ENCODE assay signal across 8 mouse cellular contexts in the genomic region with DNA sequence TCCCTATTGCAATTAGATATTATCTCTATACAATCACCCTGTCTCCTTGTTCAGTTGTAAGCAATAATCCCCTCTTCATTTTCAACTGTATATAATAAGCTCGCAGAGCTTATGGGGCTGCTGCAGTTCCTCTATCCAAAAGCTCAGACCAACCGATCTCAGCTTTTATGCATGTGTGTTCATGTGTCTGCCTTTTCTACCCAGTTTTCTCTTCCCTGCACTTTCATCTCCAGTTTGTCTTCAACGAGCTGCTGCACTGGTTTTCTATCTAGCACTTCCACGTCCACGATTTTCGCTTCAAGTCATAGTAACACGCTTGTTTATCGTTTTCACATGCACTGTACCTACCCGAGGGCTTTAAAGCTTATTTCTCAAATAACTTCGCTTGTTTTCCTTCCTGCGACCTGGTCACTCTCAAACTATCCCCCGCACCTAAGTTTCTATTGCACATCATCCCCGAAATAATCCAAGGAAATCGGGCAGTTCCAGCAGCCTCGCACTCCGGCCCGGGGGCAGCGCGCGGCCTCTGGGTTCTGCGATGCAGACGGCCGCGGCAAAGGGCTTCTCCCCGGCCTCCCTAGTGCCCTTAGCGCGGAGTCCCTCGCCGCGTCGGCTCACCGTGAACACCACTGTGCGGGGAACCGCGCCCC. TPM values are rescaled to one million over a fixed set of nuclear protein-coding genes. Genes with fewer than 3 reads are reported as not detected.
A peak's percentile ranks its signal among the peaks of the same experiment; 100 is the strongest.
DNase-seq lines count a peak whose midpoint lies in the region; ATAC-seq and TF ChIP-seq lines count a peak whose summit lies in the region.

No protein-coding gene starts in this region.

- H3K4me2 ChIP-seq in intestine, postnatal 0 days (replicated peaks; ENCODE audit: low read depth): peak overlapping the region; percentile 90
- peak overlapping the region; percentile 75 for H3K4me2 ChIP-seq in neural tube, embryonic 15.5 days

- peak overlapping the region; percentile 88 for H3K27ac ChIP-seq in embryonic facial prominence, embryonic 10.5 days (replicated peaks)
- H3K27ac ChIP-seq in intestine, postnatal 0 days (ENCODE audit: low read depth, low read length): peak overlapping the region; percentile 94; the same call in 1 of the 2 replicates
- H3K27ac ChIP-seq in neural tube, embryonic 15.5 days (replicated peaks): peak overlapping the region; percentile 96

- under 1% methylated on average over 35 of the region's 35 CpGs for WGBS in lung, adult 2 months
- WGBS in embryonic facial prominence, embryonic 10.5 days: 2% methylated on average over 35 of the region's 35 CpGs
- WGBS in intestine, postnatal 0 days: under 1% methylated on average over 35 of the region's 35 CpGs
- WGBS in neural tube, embryonic 15.5 days: 1% methylated on average over 35 of the region's 35 CpGs

- no peaks in the 10 kb centered on the region for H3K27me3 ChIP-seq in embryonic facial prominence, embryonic 10.5 days (replicated peaks; ENCODE audit: low read depth, poor library complexity, severe bottlenecking)
- no peaks in the 10 kb centered on the region for H3K27me3 ChIP-seq in intestine, postnatal 0 days (replicated peaks; ENCODE audit: control insufficient read depth, insufficient read depth, low read length)
- H3K27me3 ChIP-seq in neural tube, embryonic 15.5 days (replicated peaks): no peaks in the 10 kb centered on the region

- no peaks in the 10 kb centered on the region for H3K9me3 ChIP-seq in embryonic facial prominence, embryonic 10.5 days
- H3K9me3 ChIP-seq in intestine, postnatal 0 days (ENCODE audit: control insufficient read depth): no peaks in the 10 kb centered on the region
- no peaks in the 10 kb centered on the region for H3K9me3 ChIP-seq in neural tube, embryonic 15.5 days (replicated peaks)

- H3K9ac ChIP-seq in intestine, postnatal 0 days (ENCODE audit: low read depth, low read length): peak overlapping the region; percentile 83
- peak overlapping the region; percentile 98 for H3K9ac ChIP-seq in neural tube, embryonic 15.5 days (replicated peaks)

- H3K4me3 ChIP-seq in lung, adult 2 months (replicated peaks; ENCODE audit: extremely low read depth, low read depth, low read length): peak overlapping the region; percentile 79
- peak overlapping the region; percentile 87 for H3K4me3 ChIP-seq in embryonic facial prominence, embryonic 10.5 days
- peak overlapping the region; percentile 70 for H3K4me3 ChIP-seq in intestine, postnatal 0 days (ENCODE audit: low read depth, low read length)
- peak overlapping the region; percentile 94 for H3K4me3 ChIP-seq in neural tube, embryonic 15.5 days (replicated peaks)

- TF ChIP-seq CTCF in lung, adult 2 months (IDR thresholded peaks at IDR 0.05; ENCODE audit: insufficient read depth, low read length): no peak
- TF ChIP-seq CTCF in intestine, postnatal 0 days (IDR thresholded peaks at IDR 0.05; ENCODE audit: low read depth): no peak

- peaks cover 45% of the 10 kb centered on the region for H3K36me3 ChIP-seq in embryonic facial prominence, embryonic 10.5 days (replicated peaks)
- H3K36me3 ChIP-seq in intestine, postnatal 0 days (ENCODE audit: control insufficient read depth, insufficient read depth): peaks cover 17% of the 10 kb centered on the region
- peaks cover 35% of the 10 kb centered on the region for H3K36me3 ChIP-seq in neural tube, embryonic 15.5 days

- intact Hi-C loops in left cerebral cortex, postnatal 4 days (cut with DNase I): no loop called here

- DNase-seq in lung, adult 2 months: no peak
- DNase-seq in lung, postnatal 14 days: no peak
- no peak for DNase-seq in embryonic facial prominence, embryonic 10.5 days (ENCODE audit: low spot score)
- no peak for DNase-seq in left cerebral cortex, postnatal 4 days
- no peak for DNase-seq in kidney, postnatal 25 days

- no peak for TF ChIP-seq POLR2A in lung, adult 2 months (IDR thresholded peaks at IDR 0.05; ENCODE audit: borderline replicate concordance, extremely low read depth, low read depth, low read length)

- H3K4me1 ChIP-seq in lung, adult 2 months (ENCODE audit: control insufficient read depth, insufficient read depth, low read length): peaks cover 3% of the 10 kb centered on the region
- peaks cover 13% of the 10 kb centered on the region for H3K4me1 ChIP-seq in embryonic facial prominence, embryonic 10.5 days
- peaks cover 4% of the 10 kb centered on the region; the same call in 1 of the 2 replicates for H3K4me1 ChIP-seq in intestine, postnatal 0 days (replicated peaks; ENCODE audit: control insufficient read depth, insufficient read depth, low read length)
- peaks cover 26% of the 10 kb centered on the region for H3K4me1 ChIP-seq in neural tube, embryonic 15.5 days

- no peak for ATAC-seq in intestine, postnatal 0 days
- ATAC-seq in neural tube, embryonic 15.5 days (ENCODE audit: low FRiP score): peak; percentile 13; the same call in 1 of the 2 replicates
- no peak for ATAC-seq in activated CD4-positive, CD25-positive, alpha-beta regulatory T cell, adult 4 months

RNA-seq across cellular contexts. Expression of gene Gdap2, which starts 0.4 kb away (rescaled TPM):
- 10.8 and 14.7 TPM in 2 replicates for polyA plus RNA-seq in lung, adult 2 months (2012; rRNA removed)
- polyA plus RNA-seq in embryonic facial prominence, embryonic 10.5 days (2016; fragmentation: Nextera tagmentation; extraction: Ambion mirVana): 25.9 and 27.8 TPM in 2 replicates
- 65.6 TPM in 2 replicates for polyA plus RNA-seq in intestine, postnatal 0 days (2015; fragmentation: Nextera tagmentation; extraction: Ambion mirVana)
- polyA plus RNA-seq in neural tube, embryonic 15.5 days (2015; fragmentation: Nextera tagmentation; extraction: Ambion mirVana): 34.4 and 36.2 TPM in 2 replicates
- 10 to 100 TPM; 31.9 to 33.4 TPM for total RNA-seq in left cerebral cortex, postnatal 4 days (2021)
- polyA plus RNA-seq in activated CD4-positive, CD25-positive, alpha-beta regulatory T cell, adult 4 months (2017; shearing (Covaris generic)): 10 to 100 TPM; 31.6 to 39.2 TPM

RNA-seq across cellular contexts. Expression of gene Wdr3, which starts 0.4 kb away (rescaled TPM):
- 13.6 and 15.5 TPM in 2 replicates for polyA plus RNA-seq in lung, adult 2 months (2012; rRNA removed)
- polyA plus RNA-seq in embryonic facial prominence, embryonic 10.5 days (2016; fragmentation: Nextera tagmentation; extraction: Ambion mirVana): 58.1 and 64.6 TPM in 2 replicates
- 10.1 TPM in 2 replicates for polyA plus RNA-seq in intestine, postnatal 0 days (2015; fragmentation: Nextera tagmentation; extraction: Ambion mirVana)
- 28.1 and 34.3 TPM in 2 replicates for polyA plus RNA-seq in neural tube, embryonic 15.5 days (2015; fragmentation: Nextera tagmentation; extraction: Ambion mirVana)
- total RNA-seq in left cerebral cortex, postnatal 4 days (2021): 10 to 100 TPM; 32.2 to 33.2 TPM
- polyA plus RNA-seq in activated CD4-positive, CD25-positive, alpha-beta regulatory T cell, adult 4 months (2017; shearing (Covaris generic)): 10 to 100 TPM; 30.9 to 41.0 TPM
